Mouse (Mus musculus) heart, embryonic 13.5 days (tissue): ENCODE measurements around the gene Wdr92. TPM values are rescaled to one million over a fixed set of nuclear protein-coding genes. Genes with fewer than 3 reads are reported as not detected.

ENCODE experiments used
- ATAC-seq: fragments of 200-750 bp; cut with Nextera tagmentation; 2 replicates; pipeline ENCODE4 v1.8.0; 2017; ENCODE audit warnings: moderate TSS enrichment; ENCODE audit not compliant: insufficient number of reproducible peaks, low FRiP score, low TSS enrichment; ENCODE audit errors: extremely low read depth
- H3K27ac ChIP-seq: fragments of 300-500 bp; sonication (generic); replicated peaks from 2 replicates; pipeline ENCODE4 v1.5.1; 2015; ENCODE audit warnings: moderate library complexity, mild to moderate bottlenecking, inconsistent platforms
- H3K27me3 ChIP-seq: fragments of 300-500 bp; sonication (generic); replicated peaks from 2 replicates; pipeline ENCODE4 v1.6.1; 2015; ENCODE audit warnings: mild to moderate bottlenecking, inconsistent platforms
- H3K36me3 ChIP-seq: fragments of 300-500 bp; sonication (generic); 2 replicates; pipeline ENCODE4 v1.6.1; 2015; ENCODE audit warnings: mild to moderate bottlenecking, inconsistent platforms
- H3K4me1 ChIP-seq: fragments of 300-500 bp; sonication (generic); 2 replicates; pipeline ENCODE4 v1.6.1; 2015; ENCODE audit warnings: inconsistent platforms
- H3K4me2 ChIP-seq: fragments of 300-500 bp; sonication (generic); 2 replicates; pipeline ENCODE4 v1.6.1; 2015; ENCODE audit warnings: inconsistent platforms, mild to moderate bottlenecking, moderate library complexity
- H3K4me3 ChIP-seq: fragments of 300-500 bp; sonication (generic); 2 replicates; pipeline ENCODE4 v1.5.1; 2015; ENCODE audit warnings: moderate library complexity, mild to moderate bottlenecking, inconsistent platforms
- H3K9ac ChIP-seq: fragments of 300-500 bp; sonication (generic); 2 replicates; pipeline ENCODE4 v1.6.1; 2015; ENCODE audit warnings: inconsistent platforms, mild to moderate bottlenecking, moderate library complexity
- H3K9me3 ChIP-seq: fragments of 300-500 bp; sonication (generic); 2 replicates; pipeline ENCODE4 v1.6.1; 2016; ENCODE audit warnings: inconsistent platforms
- WGBS: fragments of 180-500 bp; shearing (Covaris S2); methylation state at CpG from one replicate; pipeline ENCODE4 v1.1.7; 2015; ENCODE audit warnings: mixed read lengths; 5-methylcytosine and 5-hydroxymethylcytosine counted together
- polyA plus RNA-seq: library from polyadenylated mRNA; unstranded; fragments of >200 nt; fragmentation: Nextera tagmentation; extraction: Ambion mirVana; gene quantifications from 2 replicates; pipeline ENCODE4 v1.2.1, GENCODE M21; 2015

The Wdr92 gene
- polyA plus RNA-seq, 1 experiment from 2014 or later = 18.1 TPM

DNA sequence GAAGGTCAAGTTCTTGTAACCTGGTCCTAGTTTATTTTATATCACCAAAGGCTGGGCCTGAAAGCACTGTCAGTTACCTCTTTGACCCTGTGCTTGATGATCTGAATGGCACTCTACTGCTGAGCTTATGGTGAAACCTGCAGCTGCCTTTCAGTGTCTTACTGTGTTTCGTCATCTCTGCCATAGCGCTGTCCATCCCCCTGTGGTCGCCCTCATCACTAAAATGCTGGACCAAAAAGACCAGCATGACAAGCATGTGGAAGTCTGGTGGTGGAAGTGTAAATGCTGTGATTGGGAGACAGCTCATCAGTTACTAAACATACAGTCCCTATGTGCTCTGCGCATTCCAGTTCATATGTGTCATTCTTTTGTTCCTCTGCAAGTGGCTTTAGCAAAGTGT lies 9.6 kb upstream of the Wdr92 start:
- Histone ChIP-seq H3K27ac (no peak overlapping the region), H3K9me3 (no peaks in the 10 kb centered on the region; the same call in 1 of the 2 replicates), H3K27me3 (no peaks in the 10 kb centered on the region), H3K4me3 (no peak overlapping the region), H3K4me2 (no peak overlapping the region), H3K9ac (no peak overlapping the region), H3K4me1 (peaks cover 37% of the 10 kb centered on the region), H3K36me3 (peaks cover 13% of the 10 kb centered on the region)
- no peak for ATAC-seq
- WGBS = 83% methylated on average over 4 of the region's 4 CpGs

DNA sequence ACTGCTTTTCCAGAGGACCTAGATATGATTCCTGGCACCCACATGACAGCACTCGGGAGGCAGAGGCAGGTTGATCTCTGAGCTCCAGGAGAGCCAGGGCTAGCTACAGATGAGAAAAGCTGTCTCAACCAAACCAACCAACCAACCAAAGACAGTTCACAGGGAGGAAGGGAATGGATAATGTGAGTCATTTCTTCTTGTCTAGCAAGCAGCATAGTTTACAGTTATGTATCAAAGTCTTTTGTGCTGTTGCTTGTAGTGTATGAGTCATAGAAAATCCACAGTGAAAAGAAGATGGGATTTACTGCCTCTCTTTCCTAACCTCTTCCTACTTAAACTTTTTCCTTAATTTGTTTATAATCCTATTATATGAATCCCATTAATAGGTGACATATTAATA lies 5.3 kb upstream of the Wdr92 start:
- H3K4me3 ChIP-seq = no peak overlapping the region
- WGBS = 85% methylated on average over 1 of the region's 1 CpGs
- H3K9me3 ChIP-seq = no peaks in the 10 kb centered on the region; the same call in 1 of the 2 replicates
- H3K9ac ChIP-seq = no peak overlapping the region
- no peak overlapping the region for H3K4me2 ChIP-seq
- H3K27ac ChIP-seq = no peak overlapping the region
- ATAC-seq = no peak
- peaks cover 9% of the 10 kb centered on the region for H3K4me1 ChIP-seq
- peaks cover 13% of the 10 kb centered on the region for H3K36me3 ChIP-seq
- no peaks in the 10 kb centered on the region for H3K27me3 ChIP-seq

DNA sequence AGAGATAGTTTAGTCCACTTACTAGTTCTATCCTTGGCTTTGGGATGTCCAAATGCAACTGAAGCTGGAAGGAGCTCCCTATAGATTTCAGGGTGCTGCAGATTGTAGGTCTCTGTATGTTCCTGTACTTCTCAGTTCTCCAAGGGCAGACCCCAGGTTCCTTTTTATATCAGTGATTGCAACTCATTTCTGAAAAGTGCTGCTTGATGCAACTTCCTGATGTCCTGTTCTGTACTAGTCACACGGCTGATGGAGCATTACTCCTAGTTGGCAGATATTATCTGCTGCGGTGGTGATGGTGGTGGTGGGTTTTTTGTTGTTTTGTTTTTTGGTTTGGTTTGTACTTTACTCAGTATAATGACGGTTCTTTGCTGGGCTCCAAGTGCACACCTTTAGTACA lies 1.2 kb upstream of the Wdr92 start:
- Histone ChIP-seq H3K9me3 (no peaks in the 10 kb centered on the region), H3K27me3 (no peaks in the 10 kb centered on the region), H3K9ac (no peak overlapping the region), H3K4me2 (no peak overlapping the region), H3K36me3 (peaks cover 16% of the 10 kb centered on the region), H3K27ac (no peak overlapping the region), H3K4me1 (no peaks in the 10 kb centered on the region), H3K4me3 (no peak overlapping the region)
- ATAC-seq = no peak
- 80% methylated on average over 3 of the region's 3 CpGs for WGBS

DNA sequence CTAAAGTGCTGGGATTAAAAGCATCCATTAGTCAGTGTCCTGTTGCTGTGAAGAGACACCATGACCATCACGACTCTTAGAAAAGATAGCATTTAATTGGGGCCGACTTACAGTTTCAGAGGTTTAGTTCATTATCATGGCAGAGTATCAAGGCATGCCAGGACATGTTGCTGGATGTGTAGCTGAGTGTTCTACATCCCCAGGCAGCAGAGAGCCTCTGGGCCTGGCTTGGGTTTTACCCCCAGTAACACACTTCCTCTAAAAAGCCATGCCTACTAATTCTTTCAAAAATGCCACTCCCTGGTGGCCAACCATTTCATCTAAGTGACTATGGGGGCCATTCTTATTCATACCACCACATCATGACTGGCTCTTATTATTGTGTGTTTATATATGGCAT lies 1.3 kb downstream of the Wdr92 start:
- H3K4me2 ChIP-seq = no peak overlapping the region
- H3K9ac ChIP-seq = no peak overlapping the region
- H3K27ac ChIP-seq = no peak overlapping the region
- H3K9me3 ChIP-seq = no peaks in the 10 kb centered on the region
- no peak for ATAC-seq
- H3K4me1 ChIP-seq = no peaks in the 10 kb centered on the region
- 84% methylated on average over 2 of the region's 2 CpGs for WGBS
- no peaks in the 10 kb centered on the region for H3K27me3 ChIP-seq
- peaks cover 16% of the 10 kb centered on the region for H3K36me3 ChIP-seq
- no peak overlapping the region for H3K4me3 ChIP-seq

DNA sequence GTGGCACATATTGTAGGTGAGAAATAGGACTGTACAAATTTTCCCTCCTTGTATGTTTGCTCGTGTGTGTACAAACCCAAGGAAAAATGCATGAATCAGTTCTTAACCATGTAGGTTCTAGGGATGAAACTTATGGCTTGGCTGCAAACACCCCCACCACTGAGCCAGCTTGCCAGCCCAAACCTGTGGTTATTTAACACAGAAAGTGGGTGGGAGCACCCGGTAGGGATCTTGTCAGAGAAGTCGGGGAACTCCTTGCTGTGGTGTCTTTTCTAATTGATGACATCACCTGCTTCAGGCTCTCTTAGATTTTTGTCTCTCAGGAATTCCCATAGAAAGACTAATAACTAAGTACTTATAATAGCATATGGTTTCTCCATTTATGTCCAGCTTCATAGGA lies 5.7 kb downstream of the Wdr92 start:
- H3K4me3 ChIP-seq = no peak overlapping the region
- no peaks in the 10 kb centered on the region for H3K27me3 ChIP-seq
- 82% methylated on average over 3 of the region's 3 CpGs for WGBS
- no peak overlapping the region for H3K27ac ChIP-seq
- peaks cover 15% of the 10 kb centered on the region for H3K36me3 ChIP-seq
- ATAC-seq = no peak
- H3K4me2 ChIP-seq = no peak overlapping the region
- H3K9ac ChIP-seq = no peak overlapping the region
- peaks cover 6% of the 10 kb centered on the region; the same call in 1 of the 2 replicates for H3K4me1 ChIP-seq
- H3K9me3 ChIP-seq = no peaks in the 10 kb centered on the region

DNA sequence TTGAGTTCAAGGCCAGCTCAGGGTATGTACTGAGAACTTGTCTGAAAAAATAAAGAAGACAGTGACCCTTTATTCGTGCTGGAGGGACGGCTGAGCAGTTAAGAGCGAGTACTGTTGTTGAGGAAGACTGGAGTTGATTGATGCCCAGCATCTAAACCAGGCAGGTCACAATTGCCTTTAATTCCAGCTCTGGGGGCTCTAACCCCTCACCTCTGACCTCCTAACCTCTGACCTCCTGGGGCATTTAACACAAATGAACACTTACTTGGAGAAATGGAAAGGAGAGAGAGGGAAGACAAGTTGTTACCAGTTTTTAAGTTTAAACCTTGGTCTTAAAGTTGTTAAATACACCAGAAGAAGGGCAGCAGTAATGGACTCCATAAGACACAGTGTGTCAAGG lies 6.9 kb downstream of the Wdr92 start:
- Histone ChIP-seq H3K36me3 (peaks cover 7% of the 10 kb centered on the region; the same call in 1 of the 2 replicates), H3K9ac (no peak overlapping the region), H3K9me3 (no peaks in the 10 kb centered on the region), H3K4me2 (no peak overlapping the region), H3K27me3 (no peaks in the 10 kb centered on the region), H3K4me3 (no peak overlapping the region), H3K27ac (no peak overlapping the region), H3K4me1 (peaks cover 7% of the 10 kb centered on the region; the same call in 1 of the 2 replicates)
- WGBS = 85% methylated on average over 3 of the region's 3 CpGs
- no peak for ATAC-seq

DNA sequence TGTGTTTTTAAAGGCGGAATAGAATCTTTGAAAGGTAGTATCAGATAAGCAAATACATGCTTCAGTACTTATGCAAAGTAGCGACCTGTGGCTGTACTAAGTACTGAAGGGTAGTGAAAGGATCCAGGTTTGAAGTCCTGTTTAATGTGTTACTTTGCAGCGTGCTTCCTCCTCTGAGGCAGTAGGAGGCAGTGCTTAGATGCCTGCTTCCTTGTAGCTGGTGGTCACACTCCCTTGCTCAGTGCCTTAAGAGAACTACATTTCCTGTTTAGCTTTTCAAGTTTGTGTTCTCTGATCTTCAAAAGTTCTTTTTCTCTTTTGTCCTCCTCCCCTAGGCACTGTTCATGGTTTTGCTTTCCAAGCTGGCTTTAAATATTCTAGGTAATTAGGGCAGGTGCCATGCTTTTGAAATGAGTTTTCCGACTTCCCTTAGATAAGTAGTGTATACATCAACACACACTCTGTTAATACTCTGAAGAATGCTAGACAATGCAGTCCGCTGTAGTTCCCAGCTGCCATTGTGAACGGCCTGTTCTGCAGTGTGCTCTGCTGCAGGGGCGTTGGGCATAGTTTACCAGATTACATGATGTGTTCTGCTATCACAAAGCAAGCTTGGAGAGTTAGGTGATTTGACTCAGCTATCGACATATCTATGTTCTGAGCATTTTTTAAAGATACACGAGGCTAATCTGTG lies 10.4 kb downstream of the Wdr92 start:
- ATAC-seq = no peak
- H3K36me3 ChIP-seq = peaks cover 35% of the 10 kb centered on the region
- no peaks in the 10 kb centered on the region for H3K9me3 ChIP-seq
- WGBS = 62% methylated on average over 9 of the region's 9 CpGs
- H3K4me2 ChIP-seq = no peak overlapping the region
- H3K27me3 ChIP-seq = no peaks in the 10 kb centered on the region
- H3K27ac ChIP-seq = no peak overlapping the region
- H3K4me1 ChIP-seq = peaks cover 7% of the 10 kb centered on the region; the same call in 1 of the 2 replicates
- no peak overlapping the region for H3K4me3 ChIP-seq
- no peak overlapping the region for H3K9ac ChIP-seq

DNA sequence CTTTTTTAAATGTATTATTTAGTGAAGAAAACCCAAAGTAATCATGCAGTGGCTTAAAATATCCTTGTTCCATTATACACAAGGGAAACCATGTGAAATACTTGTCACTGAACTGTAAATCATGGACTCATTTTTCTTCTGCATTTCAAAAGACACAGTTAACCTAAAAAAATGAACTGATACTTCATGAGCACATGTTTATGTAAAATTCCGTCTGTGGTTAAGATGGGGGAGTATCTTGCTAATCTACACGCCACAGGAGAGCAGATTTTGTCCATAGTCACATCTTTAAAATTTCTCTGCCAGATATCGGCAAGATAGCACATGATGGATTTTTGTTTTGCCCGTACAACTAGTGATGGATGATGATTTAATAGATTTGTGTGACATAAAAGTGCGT lies 17.3 kb downstream of the Wdr92 start:
- H3K4me2 ChIP-seq = no peak overlapping the region
- 85% methylated on average over 5 of the region's 5 CpGs for WGBS
- H3K4me1 ChIP-seq = no peaks in the 10 kb centered on the region
- ATAC-seq = no peak
- no peaks in the 10 kb centered on the region for H3K27me3 ChIP-seq
- peaks cover 92% of the 10 kb centered on the region for H3K36me3 ChIP-seq
- no peaks in the 10 kb centered on the region for H3K9me3 ChIP-seq
- no peak overlapping the region for H3K27ac ChIP-seq
- no peak overlapping the region for H3K4me3 ChIP-seq
- H3K9ac ChIP-seq = no peak overlapping the region

DNA sequence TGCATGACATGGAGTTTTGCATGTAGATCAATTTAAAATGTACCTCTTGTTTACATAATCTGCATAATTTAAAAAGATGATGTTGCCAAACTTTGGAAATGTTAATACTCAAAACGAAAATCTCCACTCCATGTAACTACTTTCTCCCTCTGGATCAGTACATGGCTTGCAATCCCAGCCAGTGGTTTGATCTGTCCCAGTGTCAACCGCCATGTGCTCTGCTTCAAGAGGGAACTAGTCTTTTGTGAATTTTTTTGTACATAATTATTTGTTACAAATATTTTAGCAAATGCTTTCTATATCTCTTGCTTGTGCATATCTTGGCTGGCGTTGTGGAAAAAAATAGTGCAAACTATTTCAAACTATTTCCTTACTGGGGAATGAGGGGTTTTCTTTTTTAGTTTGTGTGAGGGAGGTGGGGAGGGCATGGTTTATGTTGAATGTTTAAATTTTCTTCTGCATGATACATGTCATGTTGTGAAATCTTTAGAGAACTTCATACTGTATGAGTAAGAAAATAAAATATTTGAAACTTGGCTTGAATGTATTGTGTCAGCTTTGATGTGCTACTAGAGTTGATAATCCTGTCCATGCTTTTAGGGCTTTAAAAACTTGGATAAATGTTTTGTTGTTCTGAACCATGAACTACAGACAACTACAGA lies 18.1 kb downstream of the Wdr92 start:
- Histone ChIP-seq H3K4me2 (no peak overlapping the region), H3K4me1 (no peaks in the 10 kb centered on the region), H3K9ac (no peak overlapping the region), H3K27me3 (no peaks in the 10 kb centered on the region), H3K9me3 (no peaks in the 10 kb centered on the region), H3K4me3 (no peak overlapping the region), H3K36me3 (peaks cover 91% of the 10 kb centered on the region), H3K27ac (no peak overlapping the region)
- 87% methylated on average over 3 of the region's 3 CpGs for WGBS
- ATAC-seq = no peak

DNA sequence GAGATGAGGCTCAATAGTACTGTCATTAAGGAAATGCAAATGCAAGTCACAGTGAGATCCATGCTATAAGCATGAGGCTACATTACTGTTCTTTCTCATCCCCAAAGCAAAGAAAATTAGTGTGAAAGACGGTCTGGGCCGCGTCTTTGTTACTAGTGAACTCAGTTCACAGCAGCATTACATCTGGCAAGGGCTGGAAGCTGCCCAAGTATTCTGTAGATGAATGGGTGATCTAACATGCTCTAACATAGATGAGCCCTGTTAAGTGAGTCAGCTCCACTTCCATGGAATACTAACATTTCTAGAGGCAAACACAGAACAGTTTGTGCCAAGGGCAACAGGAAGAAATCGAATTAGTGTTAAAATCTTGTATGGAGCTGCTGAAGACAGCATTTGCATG lies 19.0 kb downstream of the Wdr92 start:
- Histone ChIP-seq H3K9me3 (no peaks in the 10 kb centered on the region), H3K27me3 (no peaks in the 10 kb centered on the region), H3K27ac (no peak overlapping the region), H3K36me3 (peaks cover 89% of the 10 kb centered on the region), H3K4me3 (no peak overlapping the region), H3K4me1 (no peaks in the 10 kb centered on the region), H3K4me2 (no peak overlapping the region), H3K9ac (no peak overlapping the region)
- WGBS = 87% methylated on average over 4 of the region's 4 CpGs
- no peak for ATAC-seq

DNA sequence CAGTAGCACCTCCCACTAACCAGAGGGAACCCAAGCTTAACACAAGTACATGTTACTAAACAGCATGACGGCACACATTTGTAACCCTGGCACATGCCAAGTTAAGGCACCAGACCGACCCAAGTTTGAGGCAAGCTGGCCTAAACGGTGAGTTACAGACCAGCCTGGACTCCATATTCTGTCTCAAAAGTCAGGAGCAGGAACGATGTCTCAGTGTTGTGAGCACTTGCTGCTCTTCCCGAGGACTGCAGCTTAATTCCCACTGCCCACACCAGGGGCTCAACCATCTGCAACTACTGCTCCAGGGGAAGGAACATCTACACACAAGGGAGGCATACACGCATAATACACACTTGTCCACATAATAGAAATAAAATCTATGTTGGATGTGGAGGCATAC lies 20.6 kb downstream of the Wdr92 start:
- Histone ChIP-seq H3K9me3 (no peaks in the 10 kb centered on the region), H3K4me1 (no peaks in the 10 kb centered on the region), H3K4me3 (no peak overlapping the region), H3K36me3 (peaks cover 85% of the 10 kb centered on the region), H3K27ac (no peak overlapping the region), H3K9ac (no peak overlapping the region), H3K4me2 (no peak overlapping the region), H3K27me3 (no peaks in the 10 kb centered on the region)
- ATAC-seq = no peak
- WGBS = 82% methylated on average over 6 of the region's 6 CpGs
